Mouse (Mus musculus) cerebellum, postnatal 25 days (tissue): ENCODE results near the gene Klf5.

ENCODE experiments used
- DNase-seq, 2 experiments: peaks; one replicate each; pipeline ENCODE4 v3.0.0; 2021; ENCODE audit warnings: mixed read lengths in 2 of 2

Gene Klf5

DNA sequence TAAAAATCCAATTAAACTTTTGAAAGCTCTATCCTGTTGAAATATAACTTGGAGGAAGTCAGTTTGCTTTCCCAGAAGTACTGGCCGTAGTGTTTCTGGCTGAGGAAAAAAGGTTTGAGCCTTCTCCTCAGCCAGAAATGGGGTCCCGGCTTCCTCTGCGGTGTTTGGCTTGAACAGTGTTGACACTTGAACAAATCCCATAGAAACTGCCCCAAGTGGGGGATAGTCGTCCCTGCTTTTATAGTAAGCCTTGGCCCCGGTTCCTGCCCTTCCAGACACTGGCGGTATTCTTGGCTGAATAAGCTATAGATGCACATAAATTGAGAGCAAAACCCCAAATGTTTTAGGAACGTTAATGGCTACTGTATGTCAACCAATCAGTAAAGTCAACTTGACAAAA lies 11.9 kb downstream of the Klf5 start:
- no peak for DNase-seq

GRCm38 (mm10) chr14:99313062-99313461 lies 14.6 kb downstream of the Klf5 start:
- DNase-seq, result no peak

DNA sequence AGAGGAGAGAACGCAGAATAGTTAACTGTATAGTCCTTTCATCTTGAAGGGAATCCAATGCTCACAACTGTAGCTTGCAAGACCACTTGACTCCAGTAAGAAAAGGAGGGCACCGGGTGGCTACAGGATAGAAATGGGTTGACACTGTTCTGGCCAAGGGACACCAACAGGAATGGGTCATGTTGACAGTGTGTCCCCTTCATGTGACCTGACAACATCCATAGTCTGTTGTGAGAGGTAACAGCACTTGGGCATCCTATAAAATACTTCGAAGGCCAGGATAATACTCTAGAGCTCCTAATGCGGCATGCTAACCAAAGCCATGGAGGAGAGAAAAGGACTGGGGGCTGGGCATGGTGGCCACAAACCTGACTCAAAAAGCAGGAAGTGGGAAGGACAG lies 17.8 kb downstream of the Klf5 start:
- DNase-seq, result no peak

DNA sequence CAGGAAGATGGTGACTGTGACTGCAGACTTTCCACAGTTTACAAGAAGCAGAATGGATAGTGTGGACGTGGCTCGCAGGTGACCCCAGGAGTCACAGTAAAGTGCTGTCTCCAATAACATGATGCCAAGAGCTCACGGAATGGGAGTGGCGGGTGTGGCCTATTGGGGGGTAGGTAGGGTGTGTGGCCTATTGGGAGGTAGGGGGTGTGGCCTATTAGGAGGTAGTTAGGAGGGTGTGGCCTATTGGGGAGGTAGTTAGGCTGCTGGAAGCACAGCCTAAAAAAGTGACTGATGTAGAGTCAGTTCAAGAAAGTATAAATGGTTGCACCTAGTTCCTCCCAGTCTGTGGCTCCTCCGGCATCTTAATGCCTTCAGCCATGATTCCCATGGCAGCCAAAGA lies 22.2 kb downstream of the Klf5 start:
- no peak for DNase-seq

GRCm38 (mm10) chr14:99323376-99323775 lies 24.9 kb downstream of the Klf5 start:
- DNase-seq, result no peak

- DNase-seq, result no peak
Measured at GRCm38 (mm10) chr14:99324523-99324922, 26.0 kb downstream of the Klf5 start.

DNA sequence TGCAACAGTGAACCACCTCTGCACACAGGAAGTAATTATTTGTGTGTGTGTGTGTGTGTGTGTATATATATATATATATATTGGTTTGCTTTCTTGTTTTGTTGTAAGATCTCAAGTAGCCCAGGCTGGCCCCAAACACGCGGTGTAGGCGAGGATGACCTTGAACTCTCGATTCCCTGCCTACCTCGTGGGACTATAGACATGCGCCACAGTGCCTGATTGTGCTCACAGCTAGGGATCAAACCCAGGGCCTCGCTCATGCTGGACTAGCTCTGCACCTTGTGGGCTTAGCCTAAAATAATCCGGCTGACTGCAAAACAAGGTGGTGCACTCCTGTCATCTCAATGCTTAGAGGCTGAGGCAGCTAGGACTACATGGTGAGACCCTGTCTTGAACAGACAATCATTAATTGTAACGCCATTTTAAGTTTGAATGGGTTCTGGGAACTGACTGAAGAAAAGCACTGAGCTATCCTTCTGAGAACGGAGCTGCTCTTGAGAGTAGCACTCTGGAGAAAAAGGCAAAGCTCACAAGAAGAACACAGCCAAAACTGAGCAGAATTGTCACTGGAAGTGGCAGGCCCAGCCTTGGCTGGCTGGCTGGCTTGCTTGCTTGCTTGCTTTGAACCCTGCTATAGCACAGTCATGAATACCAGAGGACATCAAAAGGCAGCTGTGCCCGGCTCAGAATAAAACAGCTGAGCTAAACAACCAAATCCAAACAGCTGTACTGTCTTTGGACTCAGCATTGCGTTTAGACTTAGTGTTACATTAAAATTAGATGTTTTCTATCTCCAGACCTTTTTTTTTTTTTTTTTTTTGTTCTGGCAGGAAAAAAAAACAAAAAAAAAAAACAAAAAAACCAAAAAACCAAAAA lies 27.3 kb downstream of the Klf5 start:
- DNase-seq, result no peak

DNA sequence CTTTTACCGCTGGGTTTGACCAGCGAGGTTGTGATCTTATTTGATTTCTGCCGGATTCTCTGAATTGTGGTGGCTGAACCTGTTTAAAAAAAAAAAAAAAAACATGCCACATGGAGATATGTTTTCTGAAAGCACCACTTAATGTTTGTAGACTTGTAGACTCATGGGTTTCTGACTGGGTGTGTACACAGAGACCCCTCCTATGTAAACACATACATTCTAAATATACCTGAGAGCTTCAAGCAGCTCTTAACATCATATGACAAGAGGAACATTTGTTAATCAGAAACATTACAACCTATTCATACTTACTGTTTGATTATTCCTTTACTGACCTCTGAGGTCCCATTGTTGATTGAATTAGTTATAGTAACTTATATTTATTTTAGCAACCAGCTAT lies 38.1 kb downstream of the Klf5 start:
- no peak for DNase-seq

- DNase-seq, result no peak
Measured at GRCm38 (mm10) chr14:99339021-99339420, 40.5 kb downstream of the Klf5 start.

DNA sequence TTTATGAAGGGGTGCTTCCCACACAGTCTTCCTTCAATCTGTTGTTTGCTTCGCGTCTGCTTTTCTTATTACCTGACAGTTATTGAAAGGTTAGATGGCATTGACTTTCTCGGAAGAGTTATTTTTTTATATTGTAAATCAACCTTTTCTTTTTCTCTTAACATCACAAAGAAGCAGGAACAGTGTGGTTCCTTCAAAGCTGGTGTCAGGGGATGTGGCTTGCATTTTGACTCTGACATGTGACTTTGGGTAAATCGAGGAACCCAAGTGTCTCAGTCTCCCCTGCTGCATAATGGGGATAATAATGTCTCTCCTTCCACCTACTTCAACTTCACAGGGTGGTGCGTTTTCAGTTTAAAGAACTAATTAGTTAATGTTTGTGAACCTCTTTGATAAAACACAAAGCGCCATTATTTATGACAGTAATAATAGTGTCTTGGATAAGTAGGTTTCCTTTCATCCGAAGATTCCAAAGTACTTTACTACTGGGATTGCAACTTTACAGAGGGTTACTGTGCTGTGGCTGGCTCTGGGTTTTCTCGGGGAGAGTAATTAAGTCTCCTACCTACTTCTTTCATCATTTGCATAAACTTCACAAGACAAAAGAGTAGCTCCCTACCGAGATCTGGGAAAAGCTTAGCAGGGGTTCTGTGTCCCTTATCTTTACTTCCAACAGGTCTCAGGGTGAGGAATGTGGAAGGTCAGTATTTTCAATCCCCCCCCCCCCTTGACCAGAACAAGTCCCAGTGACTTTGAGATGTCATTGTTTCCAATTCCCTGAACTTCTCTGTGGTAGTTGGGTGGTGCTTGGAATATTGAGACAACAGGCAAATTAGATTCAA lies 41.4 kb downstream of the Klf5 start:
- DNase-seq, result no peak

DNA sequence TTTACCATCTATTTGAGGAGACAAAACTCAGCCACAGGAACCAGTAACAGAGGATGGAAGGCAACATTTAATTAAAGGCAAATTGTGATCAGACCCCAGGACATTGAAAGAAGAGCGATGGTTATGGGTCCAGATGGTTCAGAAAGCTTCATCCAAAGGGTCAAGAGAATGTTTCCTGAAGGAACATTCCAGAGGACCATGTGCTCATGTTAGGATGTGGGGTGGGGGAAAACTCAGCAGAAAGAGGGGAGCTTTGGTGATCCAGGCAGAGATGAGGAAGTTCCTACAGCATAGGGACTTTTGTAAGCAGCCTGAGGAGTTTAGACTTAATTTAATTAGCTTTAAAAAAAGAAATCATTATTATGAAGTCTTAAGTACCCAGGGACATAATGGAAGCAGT lies 42.2 kb downstream of the Klf5 start:
- DNase-seq, result no peak

GRCm38 (mm10) chr14:99348175-99348764 lies 49.8 kb downstream of the Klf5 start:
- DNase-seq, result no peak

DNA sequence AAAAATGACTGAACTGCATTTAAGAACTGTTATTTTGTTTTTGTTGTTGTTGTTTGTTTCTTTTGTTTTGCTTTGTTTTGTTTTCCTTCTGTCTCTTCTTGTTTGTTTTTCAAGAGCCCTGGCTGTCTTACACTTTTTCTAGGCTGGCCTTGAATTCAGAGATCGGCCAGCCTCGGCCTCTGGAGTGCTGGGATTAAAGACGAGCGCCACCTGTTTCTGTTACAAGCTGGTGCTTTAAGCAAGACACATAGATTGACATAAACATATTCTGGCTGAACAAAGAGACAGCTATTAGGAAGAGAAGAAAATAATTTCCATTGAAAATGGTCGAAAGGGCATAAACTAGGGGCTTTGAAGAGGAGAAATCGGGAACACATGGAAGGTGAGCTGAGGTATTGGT lies 51.1 kb downstream of the Klf5 start:
- DNase-seq, result no peak

GRCm38 (mm10) chr14:99352989-99353388 lies 54.5 kb downstream of the Klf5 start:
- DNase-seq, result no peak

DNA sequence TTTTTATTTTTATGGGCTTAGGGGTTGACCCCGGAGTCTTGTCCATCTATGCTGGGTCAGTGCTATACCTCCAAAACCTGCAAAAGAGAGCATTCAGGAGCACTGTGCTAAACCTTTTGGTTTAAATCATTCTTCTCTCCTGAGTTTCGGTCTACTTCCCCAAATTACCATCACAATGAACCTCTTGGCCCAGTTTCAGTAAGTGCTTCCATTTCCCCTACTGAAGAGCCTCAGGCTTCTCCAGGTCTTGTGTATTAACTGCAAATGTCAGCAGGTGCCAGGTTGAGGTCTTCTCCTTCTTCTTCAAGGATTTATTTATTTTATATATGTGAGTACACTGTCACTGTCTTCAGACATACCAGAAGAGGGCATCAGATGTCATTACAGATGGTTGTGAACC lies 55.6 kb downstream of the Klf5 start:
- DNase-seq, result no peak

- DNase-seq, result no peak
Measured at GRCm38 (mm10) chr14:99354761-99355609, 56.5 kb downstream of the Klf5 start.

- no peak for DNase-seq
Measured at GRCm38 (mm10) chr14:99355610-99355870, 57.0 kb downstream of the Klf5 start.

- DNase-seq, result no peak
Measured at GRCm38 (mm10) chr14:99362956-99363355, 64.5 kb downstream of the Klf5 start.

GRCm38 (mm10) chr14:99364007-99364784 lies 65.7 kb downstream of the Klf5 start:
- DNase-seq, result no peak
